In genomic region chr9:77497173-77497572, GRCm38 (mm10) we compare ENCODE assay signal across 12 mouse cellular contexts. TPM values are rescaled to one million over a fixed set of nuclear protein-coding genes. Genes with fewer than 3 reads are reported as not detected.
DNase-seq lines count a peak whose midpoint lies in the region; ATAC-seq and TF ChIP-seq lines count a peak whose summit lies in the region.
"Had no signal": no experiment of that assay in that cellular context is flagged by ENCODE, and none has a peak within 500 bp of the region (broad histone marks: within the 10 kb centered on the region; RNA-seq: fewer than 3 reads in every experiment).

No protein-coding gene starts in this region.

- peaks cover 36% of the 10 kb centered on the region for H3K4me1 ChIP-seq in heart, embryonic 10.5 days
- H3K4me1 ChIP-seq in MEL (ENCODE audit: control insufficient read depth in 1 of 2, insufficient read depth in 2 of 2, low read length in 2 of 2): peaks cover 27 to 36% of the 10 kb centered on the region in 2 experiments

- H3K27me3 ChIP-seq in heart, embryonic 10.5 days (ENCODE audit: insufficient read depth, poor library complexity, severe bottlenecking): no peaks in the 10 kb centered on the region
- H3K27me3 ChIP-seq in MEL (ENCODE audit: control insufficient read depth in 1 of 2, insufficient read depth in 2 of 2, low read length in 2 of 2): no peaks in the 10 kb centered on the region
- H3K27me3 ChIP-seq: stomach, embryonic 15.5 days had no signal

- ATAC-seq in granulocyte monocyte progenitor cell, adult 5-6 weeks (replicated peaks; ENCODE audit: poor library complexity, severe bottlenecking): peak; percentile 48

- intact Hi-C loops in heart, postnatal 36 days (cut with DNase I): no loop called here

- H3K79me2 ChIP-seq in MEL (ENCODE audit: control insufficient read depth, insufficient read depth, low read length, poor library complexity): 0 out of 2 replicates have a peak, but pooled peaks cover 3% of the 10 kb centered on the region

- H3K4me3 ChIP-seq in heart, embryonic 10.5 days: no peak overlapping the region
- peak overlapping the region; percentile 6 to 30; a peak in 2 of 4 replicates for H3K4me3 ChIP-seq in MEL (ENCODE audit: control insufficient read depth in 1 of 2, insufficient read depth in 1 of 2, low read depth in 2 of 2, low read length in 2 of 2)
- H3K4me3 ChIP-seq: stomach, embryonic 15.5 days had no signal

- peak overlapping the region; percentile 86 for H3K27ac ChIP-seq in heart, embryonic 10.5 days
- H3K27ac ChIP-seq in MEL (ENCODE audit: control insufficient read depth, low read depth, low read length): peak overlapping the region; percentile 86
- H3K27ac ChIP-seq: stomach, embryonic 15.5 days had no signal

- no peak for TF ChIP-seq RAD21 in MEL (IDR thresholded peaks at IDR 0.05; ENCODE audit: low read depth, low read length)

- WGBS in heart, embryonic 10.5 days: 30% methylated on average over 6 of the region's 6 CpGs

- TF ChIP-seq POLR2A in MEL (IDR thresholded peaks at IDR 0.05; ENCODE audit: control insufficient read depth in 1 of 2, insufficient read depth in 1 of 2, low read depth in 1 of 2, low read length in 2 of 2, poor library complexity in 1 of 2): no peak

- H3K9me3 ChIP-seq in heart, embryonic 10.5 days: no peaks in the 10 kb centered on the region
- H3K9me3 ChIP-seq in MEL (replicated peaks; ENCODE audit: insufficient read depth, low read length): no peaks in the 10 kb centered on the region
- H3K9me3 ChIP-seq: stomach, embryonic 15.5 days had no signal

- H3K36me3 ChIP-seq in heart, embryonic 10.5 days: 0 out of 2 replicates have a peak, but pooled peaks cover 3% of the 10 kb centered on the region
- H3K36me3 ChIP-seq in MEL (ENCODE audit: control insufficient read depth in 1 of 2, insufficient read depth in 2 of 2, low read length in 2 of 2): peaks cover 0 to 37% of the 10 kb centered on the region in 2 experiments; a peak in 2 of 4 replicates
- H3K36me3 ChIP-seq: stomach, embryonic 15.5 days had no signal

- no peak for TF ChIP-seq EP300 in MEL (IDR thresholded peaks at IDR 0.05; ENCODE audit: low read depth in 1 of 2, low read length in 2 of 2)

- no peak for DNase-seq in heart, embryonic 10.5 days (ENCODE audit: low spot score)
- no peak for DNase-seq in heart, postnatal 36 days
- DNase-seq in MEL (ENCODE audit: low read depth, low spot score): no peak
- DNase-seq in mesoderm, embryonic 11.5 days (ENCODE audit: low read depth, low spot score): peak; percentile 14
- DNase-seq in spleen, adult 12 weeks (ENCODE audit: low spot score): no peak
- no peak for DNase-seq in gastrocnemius, postnatal 4 days (ENCODE audit: low spot score in 2 of 2)
- no peak for DNase-seq in kidney, postnatal 36 days
- DNase-seq: B cell, adult 2 months; kidney, adult 2 months; lung, postnatal 14 days had no signal

- H3K9ac ChIP-seq in MEL (ENCODE audit: control insufficient read depth, low read depth, low read length, poor library complexity, severe bottlenecking): peak overlapping the region; percentile 73
- H3K9ac ChIP-seq: stomach, embryonic 15.5 days had no signal

- no peak for TF ChIP-seq CTCF in MEL (IDR thresholded peaks at IDR 0.05 in 2 of 3, conservative IDR thresholded peaks at IDR 0.05 in 1 of 3; ENCODE audit: control insufficient read depth in 1 of 3, insufficient read depth in 1 of 3, low read depth in 2 of 3, low read length in 3 of 3, poor library complexity in 1 of 3, severe bottlenecking in 1 of 3)

TF ChIP-seq in MEL, 35 proteins besides CTCF, POLR2A, EP300 and RAD21:
- no peak for TF ChIP-seq NELFE (IDR thresholded peaks at IDR 0.05; ENCODE audit: low read depth, low read length)
- no peak for TF ChIP-seq MAX (IDR thresholded peaks at IDR 0.05; ENCODE audit: low read length)
- no peak for TF ChIP-seq CHD1 (IDR thresholded peaks at IDR 0.05; ENCODE audit: low read depth, low read length)
- TF ChIP-seq MEF2A (IDR thresholded peaks at IDR 0.05; ENCODE audit: extremely low read depth, insufficient replicate concordance, low read depth, low read length, poor library complexity, severe bottlenecking): no peak
- no peak for TF ChIP-seq MXI1 (IDR thresholded peaks at IDR 0.05; ENCODE audit: low read depth, low read length)
- TF ChIP-seq CHD2 (IDR thresholded peaks at IDR 0.05; ENCODE audit: low read length): no peak
- no peak for TF ChIP-seq TCF12 (IDR thresholded peaks at IDR 0.05; ENCODE audit: low read depth, low read length)
- no peak for TF ChIP-seq ZKSCAN1 (IDR thresholded peaks at IDR 0.05; ENCODE audit: low read depth, low read length)
- TF ChIP-seq KAT2A (conservative IDR thresholded peaks at IDR 0.05; ENCODE audit: low read depth, low read length): no peak
- no peak for TF ChIP-seq MAZ (IDR thresholded peaks at IDR 0.05; ENCODE audit: low read depth, low read length)
- no peak for TF ChIP-seq SMC3 (IDR thresholded peaks at IDR 0.05; ENCODE audit: low read depth, low read length)

RNA-seq across cellular contexts. Expression of gene Lrrc1, which starts 47.5 kb away (rescaled TPM):
- 11.6 and 13.5 TPM in 2 replicates for polyA plus RNA-seq in heart, embryonic 10.5 days (2016; fragmentation: Nextera tagmentation; extraction: Ambion mirVana)
- total RNA-seq in heart, postnatal 36 days (2021): 10 to 100 TPM; 15.8 to 18.3 TPM
- total RNA-seq in MEL (2012; rRNA removed): 5.3 and 5.7 TPM in 2 replicates
- polyA plus RNA-seq in MEL (2012; ENCODE audit: insufficient read depth in 1 of 2, insufficient read length in 2 of 2, low read depth in 1 of 2, low replicate concordance in 2 of 2, missing spikeins in 1 of 2): 10 to 100 TPM in 1 of 2 experiments, not detected in 1; 12.1 TPM
- total RNA-seq in granulocyte monocyte progenitor cell, adult 5-6 weeks (2014; fragmentation: Nextera tagmentation): 16.3 and 17.1 TPM in 2 replicates
- 9.5 and 10.9 TPM in 2 replicates for total RNA-seq in granulocyte monocyte progenitor cell, adult 5-6 weeks (2017)
- total RNA-seq in gastrocnemius, postnatal 4 days (2021): 1 to 10 TPM; 4.5 to 5.9 TPM
